ENCODE assay signal across 15 mouse cellular contexts in genomic region chr6:94772391-94772790, GRCm38 (mm10).
DNase-seq lines count a peak whose midpoint lies in the region; ATAC-seq lines count a peak whose summit lies in the region.
"Had no signal": no experiment of that assay in that cellular context is flagged by ENCODE, and none has a peak within 500 bp of the region (broad histone marks: within the 10 kb centered on the region; RNA-seq: fewer than 3 reads in every experiment).

No protein-coding gene starts in this region.

- H3K4me2 ChIP-seq in forebrain, embryonic 11.5 days (ENCODE audit: low read depth, low read length, severe bottlenecking), result no peak overlapping the region
- no peak overlapping the region for H3K4me2 ChIP-seq in forebrain, embryonic 16.5 days (ENCODE audit: low read length)
- no peak overlapping the region for H3K4me2 ChIP-seq in embryonic facial prominence, embryonic 14.5 days (ENCODE audit: low read depth, low read length)
- no peak overlapping the region for H3K4me2 ChIP-seq in limb, embryonic 13.5 days (replicated peaks)
- no peak overlapping the region for H3K4me2 ChIP-seq in neural tube, embryonic 12.5 days (replicated peaks)
- H3K4me2 ChIP-seq: liver, embryonic 12.5 days had no signal

- H3K9me3 ChIP-seq in forebrain, embryonic 11.5 days (ENCODE audit: control insufficient read depth, low read length), result no peaks in the 10 kb centered on the region; the same call in 1 of the 2 replicates
- H3K9me3 ChIP-seq in forebrain, embryonic 16.5 days (ENCODE audit: control insufficient read depth, low read length), result no peaks in the 10 kb centered on the region
- H3K9me3 ChIP-seq in embryonic facial prominence, embryonic 14.5 days (ENCODE audit: control insufficient read depth, low read length), result no peaks in the 10 kb centered on the region
- no peaks in the 10 kb centered on the region for H3K9me3 ChIP-seq in limb, embryonic 13.5 days
- H3K9me3 ChIP-seq in neural tube, embryonic 12.5 days, result no peaks in the 10 kb centered on the region
- H3K9me3 ChIP-seq: intestine, embryonic 15.5 days; liver, embryonic 12.5 days had no signal

- H3K27me3 ChIP-seq in forebrain, embryonic 11.5 days (ENCODE audit: control insufficient read depth, insufficient read depth, low read length), result no peaks in the 10 kb centered on the region
- no peaks in the 10 kb centered on the region; the same call in 1 of the 2 replicates for H3K27me3 ChIP-seq in forebrain, embryonic 16.5 days (replicated peaks; ENCODE audit: control insufficient read depth, insufficient read depth, low read length)
- no peaks in the 10 kb centered on the region for H3K27me3 ChIP-seq in embryonic facial prominence, embryonic 14.5 days (replicated peaks; ENCODE audit: control insufficient read depth, insufficient read depth, low read length)
- no peaks in the 10 kb centered on the region for H3K27me3 ChIP-seq in limb, embryonic 13.5 days
- no peaks in the 10 kb centered on the region for H3K27me3 ChIP-seq in neural tube, embryonic 12.5 days (replicated peaks)
- H3K27me3 ChIP-seq: intestine, embryonic 15.5 days had no signal

- no peak for DNase-seq in forebrain, embryonic 11.5 days (ENCODE audit: low spot score)
- DNase-seq in embryonic facial prominence, embryonic 14.5 days (ENCODE audit: low spot score), result no peak
- DNase-seq in urinary bladder, adult 2 months (ENCODE audit: low spot score), result no peak
- no peak for DNase-seq in kidney, postnatal 25 days
- no peak for DNase-seq in adrenal gland, postnatal 36 days
- DNase-seq: adrenal gland, postnatal 10 days; cerebellum, postnatal 25 days; kidney, postnatal 14 days had no signal

- peaks cover 26% of the 10 kb centered on the region; the same call in 1 of the 2 replicates for H3K4me1 ChIP-seq in forebrain, embryonic 11.5 days (replicated peaks; ENCODE audit: control insufficient read depth, insufficient read depth, low read length)
- H3K4me1 ChIP-seq in forebrain, embryonic 16.5 days (replicated peaks; ENCODE audit: control insufficient read depth, insufficient read depth, low read length), result peaks cover 18% of the 10 kb centered on the region
- H3K4me1 ChIP-seq in embryonic facial prominence, embryonic 14.5 days (ENCODE audit: control insufficient read depth, insufficient read depth, low read length), result peaks cover 29% of the 10 kb centered on the region
- peaks cover 45% of the 10 kb centered on the region for H3K4me1 ChIP-seq in limb, embryonic 13.5 days
- peaks cover 27% of the 10 kb centered on the region for H3K4me1 ChIP-seq in neural tube, embryonic 12.5 days
- H3K4me1 ChIP-seq: liver, embryonic 12.5 days had no signal

- WGBS in forebrain, embryonic 11.5 days, result 21% methylated on average over 7 of the region's 7 CpGs
- WGBS in forebrain, embryonic 16.5 days, result 27% methylated on average over 7 of the region's 7 CpGs
- WGBS in embryonic facial prominence, embryonic 14.5 days, result 65% methylated on average over 7 of the region's 7 CpGs
- 43% methylated on average over 7 of the region's 7 CpGs for WGBS in limb, embryonic 13.5 days
- 26% methylated on average over 7 of the region's 7 CpGs for WGBS in neural tube, embryonic 12.5 days

- peak overlapping the region; percentile 98 for H3K27ac ChIP-seq in forebrain, embryonic 11.5 days (ENCODE audit: low read depth, low read length)
- no peak overlapping the region for H3K27ac ChIP-seq in forebrain, embryonic 16.5 days (ENCODE audit: low read length)
- H3K27ac ChIP-seq in embryonic facial prominence, embryonic 14.5 days (replicated peaks; ENCODE audit: low read depth, low read length), result peak overlapping the region; percentile 86
- H3K27ac ChIP-seq in limb, embryonic 13.5 days, result peak overlapping the region; percentile 84; the same call in 1 of the 2 replicates
- H3K27ac ChIP-seq in neural tube, embryonic 12.5 days, result peak overlapping the region; percentile 83; the same call in 1 of the 2 replicates
- H3K27ac ChIP-seq: left cerebral cortex, adult 2 months; liver, embryonic 12.5 days had no signal

- ATAC-seq in forebrain, embryonic 11.5 days (replicated peaks; ENCODE audit: low FRiP score), result no peak
- ATAC-seq in forebrain, embryonic 16.5 days, result no peak
- no peak for ATAC-seq in embryonic facial prominence, embryonic 14.5 days (ENCODE audit: low read depth)
- no peak for ATAC-seq in limb, embryonic 13.5 days (ENCODE audit: low FRiP score, low read depth)
- no peak for ATAC-seq in neural tube, embryonic 12.5 days (ENCODE audit: low FRiP score, low read depth)
- ATAC-seq: intestine, embryonic 15.5 days; liver, embryonic 12.5 days had no signal

- H3K9ac ChIP-seq in forebrain, embryonic 11.5 days (ENCODE audit: low read length), result peak overlapping the region; percentile 41
- no peak overlapping the region for H3K9ac ChIP-seq in forebrain, embryonic 16.5 days (replicated peaks; ENCODE audit: low read depth, low read length)
- no peak overlapping the region for H3K9ac ChIP-seq in embryonic facial prominence, embryonic 14.5 days (ENCODE audit: low read depth, low read length)
- no peak overlapping the region for H3K9ac ChIP-seq in limb, embryonic 13.5 days
- no peak overlapping the region for H3K9ac ChIP-seq in neural tube, embryonic 12.5 days
- H3K9ac ChIP-seq: intestine, embryonic 15.5 days; liver, embryonic 12.5 days had no signal

- H3K4me3 ChIP-seq in forebrain, embryonic 11.5 days (ENCODE audit: low read depth, low read length), result no peak overlapping the region
- H3K4me3 ChIP-seq in forebrain, embryonic 16.5 days (replicated peaks; ENCODE audit: low read length), result no peak overlapping the region
- H3K4me3 ChIP-seq in embryonic facial prominence, embryonic 14.5 days (ENCODE audit: low read depth, low read length), result no peak overlapping the region
- no peak overlapping the region for H3K4me3 ChIP-seq in limb, embryonic 13.5 days
- no peak overlapping the region for H3K4me3 ChIP-seq in neural tube, embryonic 12.5 days
- H3K4me3 ChIP-seq: intestine, embryonic 15.5 days; left cerebral cortex, adult 2 months; liver, embryonic 12.5 days; myocyte had no signal

- H3K36me3 ChIP-seq in forebrain, embryonic 11.5 days (ENCODE audit: control insufficient read depth, insufficient read depth, low read length), result no peaks in the 10 kb centered on the region
- no peaks in the 10 kb centered on the region for H3K36me3 ChIP-seq in forebrain, embryonic 16.5 days (ENCODE audit: control insufficient read depth, insufficient read depth)
- H3K36me3 ChIP-seq in embryonic facial prominence, embryonic 14.5 days (ENCODE audit: control insufficient read depth, insufficient read depth, low read length), result no peaks in the 10 kb centered on the region
- no peaks in the 10 kb centered on the region for H3K36me3 ChIP-seq in limb, embryonic 13.5 days
- no peaks in the 10 kb centered on the region for H3K36me3 ChIP-seq in neural tube, embryonic 12.5 days
- H3K36me3 ChIP-seq: intestine, embryonic 15.5 days; liver, embryonic 12.5 days had no signal
